Mouse (Mus musculus): ENCODE data around the gene Ptrh2. TPM values are rescaled to one million over a fixed set of nuclear protein-coding genes. Genes with fewer than 3 reads are reported as not detected.
A peak's percentile ranks its signal among the peaks of the same experiment; 100 is the strongest.

The Ptrh2 gene
- polyA plus RNA-seq (2011; ENCODE audit: insufficient read depth, insufficient read length, low read depth, missing spikeins) = 15.8 and 16.1 TPM in 2 replicates

DNA sequence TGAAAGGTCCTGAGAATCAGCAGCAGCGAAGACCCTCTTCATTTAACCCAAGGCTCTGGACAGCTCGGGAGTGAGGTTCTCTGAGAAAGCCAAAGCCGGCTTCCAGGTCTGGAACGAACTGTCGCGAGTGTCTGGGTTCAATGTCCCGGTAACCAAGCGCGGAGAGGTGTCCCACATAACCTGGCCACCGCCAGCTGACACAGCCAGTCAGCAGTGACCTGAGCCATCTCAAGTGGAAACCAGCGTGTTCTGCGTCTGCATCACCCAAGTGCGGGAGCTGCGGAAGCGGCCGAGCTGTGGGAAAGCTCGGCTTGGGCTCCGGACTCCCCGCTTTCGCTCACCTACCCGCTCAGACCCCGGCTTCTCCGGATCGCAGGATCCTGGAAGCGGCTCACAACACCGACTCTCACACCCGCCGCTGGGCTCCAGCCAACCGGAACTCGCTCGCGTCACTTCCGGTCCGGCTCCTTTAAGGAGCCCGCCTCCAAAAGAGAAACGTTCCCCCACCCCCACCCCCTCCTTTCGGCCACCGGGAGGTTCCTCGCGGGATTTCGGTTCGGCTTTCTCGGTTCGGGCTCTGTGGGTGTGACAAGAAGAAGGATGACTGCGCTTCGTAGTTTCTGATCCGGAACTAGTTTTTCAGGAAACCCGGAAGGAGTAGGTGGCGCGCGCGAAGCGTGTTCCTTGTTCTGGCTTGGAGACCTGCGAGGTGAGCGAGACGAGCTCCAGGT is at the start of gene Ptrh2, which contains the start of gene Vmp1:
Gene Ptrh2 (plus strand): TSS at position 591 of the 731 bp plus-strand sequence.
Gene Vmp1 (minus strand): TSS at position 442 of the 731 bp plus-strand sequence.
- peak within 1 kb of the TSS; percentile 85 for H3K27ac ChIP-seq (ENCODE audit: insufficient read depth, low read length)
- H3K4me3 ChIP-seq (ENCODE audit: low read depth, low read length) = peak within 1 kb of the TSS; percentile 99
- peaks cover 12% of the 10 kb centered on the region for H3K36me3 ChIP-seq (ENCODE audit: control insufficient read depth, insufficient read depth, low read length, poor library complexity, severe bottlenecking)
- peak within 1 kb of the TSS; percentile 92 for H3K9ac ChIP-seq (ENCODE audit: low read depth, poor library complexity, severe bottlenecking)
- no peaks in the 10 kb centered on the region for H3K27me3 ChIP-seq (ENCODE audit: control insufficient read depth, insufficient read depth, low read length, poor library complexity, severe bottlenecking)
- TF ChIP-seq POLR2A (IDR thresholded peaks at IDR 0.05; ENCODE audit: insufficient read depth, low read length) (peak; percentile 57), CTCF (IDR thresholded peaks at IDR 0.05; ENCODE audit: low read depth, low read length) (no peak), EP300 (IDR thresholded peaks at IDR 0.05; ENCODE audit: insufficient read depth, low read depth, low read length) (0 out of 2 replicates have a peak, but pooled peaks have one; percentile 22)
- no peaks in the 10 kb centered on the region for H3K9me3 ChIP-seq (replicated peaks; ENCODE audit: control insufficient read depth, insufficient read depth, low read length, poor library complexity, severe bottlenecking)
- H3K4me1 ChIP-seq (ENCODE audit: control insufficient read depth, insufficient read depth, low read length) = no peaks in the 10 kb centered on the region

- Histone ChIP-seq H3K9me3 (replicated peaks; ENCODE audit: control insufficient read depth, insufficient read depth, low read length, poor library complexity, severe bottlenecking) (no peaks in the 10 kb centered on the region), H3K9ac (ENCODE audit: low read depth, poor library complexity, severe bottlenecking) (no peak overlapping the region), H3K4me1 (ENCODE audit: control insufficient read depth, insufficient read depth, low read length) (no peaks in the 10 kb centered on the region), H3K36me3 (ENCODE audit: control insufficient read depth, insufficient read depth, low read length, poor library complexity, severe bottlenecking) (peaks cover 8% of the 10 kb centered on the region), H3K4me3 (ENCODE audit: low read depth, low read length) (no peak overlapping the region), H3K27ac (ENCODE audit: insufficient read depth, low read length) (no peak overlapping the region), H3K27me3 (ENCODE audit: control insufficient read depth, insufficient read depth, low read length, poor library complexity, severe bottlenecking) (no peaks in the 10 kb centered on the region)
- no peak for TF ChIP-seq CTCF (IDR thresholded peaks at IDR 0.05; ENCODE audit: low read depth, low read length)
- no peak for TF ChIP-seq POLR2A (IDR thresholded peaks at IDR 0.05; ENCODE audit: insufficient read depth, low read length)
- no peak for TF ChIP-seq EP300 (IDR thresholded peaks at IDR 0.05; ENCODE audit: insufficient read depth, low read depth, low read length)
Measured at GRCm38 (mm10) chr11:86634396-86634795, 49.4 kb upstream of the Ptrh2 start.

- Histone ChIP-seq H3K27ac (ENCODE audit: insufficient read depth, low read length) (no peak overlapping the region), H3K36me3 (ENCODE audit: control insufficient read depth, insufficient read depth, low read length, poor library complexity, severe bottlenecking) (peaks cover 3% of the 10 kb centered on the region), H3K4me3 (ENCODE audit: low read depth, low read length) (no peak overlapping the region), H3K9me3 (replicated peaks; ENCODE audit: control insufficient read depth, insufficient read depth, low read length, poor library complexity, severe bottlenecking) (no peaks in the 10 kb centered on the region), H3K27me3 (ENCODE audit: control insufficient read depth, insufficient read depth, low read length, poor library complexity, severe bottlenecking) (no peaks in the 10 kb centered on the region), H3K4me1 (ENCODE audit: control insufficient read depth, insufficient read depth, low read length) (no peaks in the 10 kb centered on the region), H3K9ac (ENCODE audit: low read depth, poor library complexity, severe bottlenecking) (no peak overlapping the region)
- TF ChIP-seq POLR2A (IDR thresholded peaks at IDR 0.05; ENCODE audit: insufficient read depth, low read length) = no peak
- no peak for TF ChIP-seq EP300 (IDR thresholded peaks at IDR 0.05; ENCODE audit: insufficient read depth, low read depth, low read length)
- no peak for TF ChIP-seq CTCF (IDR thresholded peaks at IDR 0.05; ENCODE audit: low read depth, low read length)
Measured at GRCm38 (mm10) chr11:86637697-86638096, 46.1 kb upstream of the Ptrh2 start.

GRCm38 (mm10) chr11:86641714-86642113 is 42.1 kb upstream of the Ptrh2 start:
- H3K36me3 ChIP-seq (ENCODE audit: control insufficient read depth, insufficient read depth, low read length, poor library complexity, severe bottlenecking) = peaks cover 3% of the 10 kb centered on the region
- H3K9me3 ChIP-seq (replicated peaks; ENCODE audit: control insufficient read depth, insufficient read depth, low read length, poor library complexity, severe bottlenecking) = no peaks in the 10 kb centered on the region
- no peak overlapping the region for H3K4me3 ChIP-seq (ENCODE audit: low read depth, low read length)
- no peaks in the 10 kb centered on the region for H3K4me1 ChIP-seq (ENCODE audit: control insufficient read depth, insufficient read depth, low read length)
- no peak for TF ChIP-seq EP300 (IDR thresholded peaks at IDR 0.05; ENCODE audit: insufficient read depth, low read depth, low read length)
- no peak for TF ChIP-seq POLR2A (IDR thresholded peaks at IDR 0.05; ENCODE audit: insufficient read depth, low read length)
- no peak for TF ChIP-seq CTCF (IDR thresholded peaks at IDR 0.05; ENCODE audit: low read depth, low read length)
- no peak overlapping the region for H3K9ac ChIP-seq (ENCODE audit: low read depth, poor library complexity, severe bottlenecking)
- no peaks in the 10 kb centered on the region for H3K27me3 ChIP-seq (ENCODE audit: control insufficient read depth, insufficient read depth, low read length, poor library complexity, severe bottlenecking)
- no peak overlapping the region for H3K27ac ChIP-seq (ENCODE audit: insufficient read depth, low read length)

DNA sequence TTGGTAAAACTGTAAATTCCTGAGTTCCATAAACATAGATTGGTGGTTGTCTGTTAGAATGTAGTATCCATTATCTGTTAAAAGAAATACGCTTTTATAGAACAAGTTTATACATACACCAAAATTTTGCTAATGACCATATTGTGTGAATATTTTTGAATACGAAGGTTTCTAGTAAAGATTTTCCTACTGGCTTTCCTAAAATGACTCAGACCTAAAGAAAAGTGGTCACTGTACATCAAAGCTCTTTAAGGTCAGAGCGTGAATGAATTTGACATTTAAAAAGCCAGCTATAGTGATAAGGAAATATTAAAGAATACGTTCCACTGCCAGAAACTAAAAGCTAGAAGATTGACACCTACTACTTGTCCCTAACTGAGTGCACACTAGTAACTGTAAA is 39.2 kb upstream of the Ptrh2 start:
- Histone ChIP-seq H3K27ac (ENCODE audit: insufficient read depth, low read length) (no peak overlapping the region), H3K9ac (ENCODE audit: low read depth, poor library complexity, severe bottlenecking) (no peak overlapping the region), H3K9me3 (replicated peaks; ENCODE audit: control insufficient read depth, insufficient read depth, low read length, poor library complexity, severe bottlenecking) (no peaks in the 10 kb centered on the region), H3K27me3 (ENCODE audit: control insufficient read depth, insufficient read depth, low read length, poor library complexity, severe bottlenecking) (no peaks in the 10 kb centered on the region), H3K36me3 (ENCODE audit: control insufficient read depth, insufficient read depth, low read length, poor library complexity, severe bottlenecking) (peaks cover 3% of the 10 kb centered on the region), H3K4me3 (ENCODE audit: low read depth, low read length) (no peak overlapping the region), H3K4me1 (ENCODE audit: control insufficient read depth, insufficient read depth, low read length) (no peaks in the 10 kb centered on the region)
- no peak for TF ChIP-seq POLR2A (IDR thresholded peaks at IDR 0.05; ENCODE audit: insufficient read depth, low read length)
- no peak for TF ChIP-seq EP300 (IDR thresholded peaks at IDR 0.05; ENCODE audit: insufficient read depth, low read depth, low read length)
- TF ChIP-seq CTCF (IDR thresholded peaks at IDR 0.05; ENCODE audit: low read depth, low read length) = no peak
